Mouse (Mus musculus): ENCODE data around the gene Olfr716. TPM values are rescaled to one million over a fixed set of nuclear protein-coding genes. Genes with fewer than 3 reads are reported as not detected.
"Not testable (repeated sequence)": the region's sequence is repeated elsewhere in the genome, so short reads cannot be mapped to it uniquely, and the experiment has no call there.

The Olfr716 gene
- not detected for total RNA-seq (2021)
- long read RNA-seq, experiment 1, result 0 reads
- long read RNA-seq, experiment 2, result 0 reads

DNA sequence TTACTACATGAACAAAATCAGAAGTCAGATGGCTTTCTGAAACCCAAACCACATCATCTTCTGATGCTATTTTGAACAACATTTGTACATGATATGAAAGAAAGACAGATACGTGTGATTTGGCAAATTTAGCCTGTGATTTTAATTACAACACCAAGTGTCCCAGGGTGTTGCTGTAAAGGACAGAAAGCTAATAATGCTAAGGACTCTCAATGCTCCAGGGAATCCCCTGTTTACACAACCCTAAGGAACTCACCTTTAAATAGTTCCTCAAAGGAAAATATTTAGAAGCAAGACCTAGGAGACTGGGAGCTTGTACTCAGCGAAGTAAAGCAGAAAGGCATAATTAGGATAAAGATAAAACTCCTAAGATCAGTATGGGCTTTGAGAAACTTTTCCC lies at the start of gene Olfr716:
Gene Olfr716, plus strand, starts transcription at position 301 of the 400 bp plus-strand sequence.
- not testable (repeated sequence) for DNase-seq

DNA sequence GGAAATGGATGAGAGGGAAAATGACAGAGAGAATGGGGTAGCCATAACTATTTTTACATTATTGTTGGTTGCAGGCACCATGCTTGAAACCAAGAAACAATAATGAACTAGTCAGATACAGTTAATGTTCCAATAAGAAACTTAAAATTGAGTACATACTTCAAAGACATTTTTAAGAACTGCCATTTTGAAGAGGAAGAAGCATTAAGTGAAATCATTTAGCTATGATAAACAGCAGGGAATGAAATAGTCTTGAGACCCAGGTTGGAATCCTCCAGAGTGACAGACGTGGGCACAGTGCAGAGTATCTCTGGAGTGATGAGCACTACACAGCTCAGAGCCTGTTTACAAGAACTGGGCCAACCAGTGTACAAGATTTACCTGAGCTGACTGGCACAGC lies 45.2 kb upstream of the Olfr716 start, which contains the start of gene Olfr17:
Gene Olfr17, plus strand, starts transcription at position 301 of the 400 bp plus-strand sequence.
- no peak for DNase-seq

DNA sequence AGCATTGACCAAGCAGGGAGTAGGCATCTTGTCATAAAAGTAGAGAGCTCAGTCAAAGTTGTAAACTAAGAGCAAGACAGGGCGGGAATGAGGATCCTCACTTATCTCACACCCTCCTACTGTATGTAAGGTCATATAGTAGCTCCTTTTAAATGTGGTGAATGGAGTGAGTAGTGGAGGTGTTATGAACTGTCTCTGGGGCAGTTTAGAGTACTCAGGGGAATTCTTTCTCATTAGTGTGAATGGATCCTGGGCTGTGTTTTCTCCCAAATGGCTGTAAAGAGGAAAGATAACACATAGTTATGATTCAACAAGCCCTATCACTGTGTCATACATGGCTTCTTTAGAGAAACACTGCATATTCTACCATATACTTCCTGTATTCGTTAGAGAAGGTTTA lies 27.9 kb upstream of the Olfr716 start, which contains the start of gene Olfr715b:
Gene Olfr715b, minus strand, starts transcription at position 101 of the 400 bp plus-strand sequence.
- DNase-seq, result not testable (repeated sequence)

DNA sequence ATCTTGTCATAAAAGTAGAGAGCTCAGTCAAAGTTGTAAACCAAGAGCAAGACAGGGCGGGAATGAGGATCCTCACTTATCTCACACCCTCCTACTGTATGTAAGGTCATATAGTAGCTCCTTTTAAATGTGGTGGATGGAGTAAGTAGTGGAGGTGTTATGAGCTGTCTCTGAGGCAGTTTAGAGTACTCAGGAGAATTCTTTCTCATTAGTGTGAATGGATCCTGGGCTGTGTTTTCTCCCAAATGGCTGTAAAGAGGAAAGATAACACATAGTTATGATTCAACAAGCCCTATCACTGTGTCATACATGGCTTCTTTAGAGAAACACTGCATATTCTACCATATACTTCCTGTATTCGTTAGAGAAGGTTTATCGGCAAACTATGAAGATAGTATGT lies 7.1 kb upstream of the Olfr716 start, which contains the start of gene Olfr715:
Gene Olfr715, minus strand, starts transcription at position 101 of the 400 bp plus-strand sequence.
- not testable (repeated sequence) for DNase-seq

DNA sequence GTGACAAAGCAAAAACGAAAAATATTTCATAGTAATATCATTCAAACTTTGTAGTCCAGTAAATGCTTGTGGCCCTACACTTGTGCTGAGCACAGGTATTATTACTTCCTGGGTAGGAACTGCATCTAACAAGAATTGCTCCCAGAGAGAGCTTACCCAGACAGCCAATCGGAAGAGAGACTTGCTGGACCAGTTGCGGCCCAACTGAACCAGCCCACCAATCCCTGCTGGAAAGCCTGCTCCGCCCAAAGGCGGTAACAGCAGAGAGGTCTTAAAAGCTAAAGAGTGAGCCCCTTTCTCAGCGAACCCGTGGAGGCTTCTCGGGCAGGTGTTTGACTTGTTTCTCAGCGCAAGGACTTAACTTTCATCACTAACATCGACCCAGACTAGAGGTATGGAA lies 28.6 kb downstream of the Olfr716 start, which contains the start of gene Nlrp14:
Gene Nlrp14, plus strand, starts transcription at position 301 of the 400 bp plus-strand sequence.
- no peak for DNase-seq

DNA sequence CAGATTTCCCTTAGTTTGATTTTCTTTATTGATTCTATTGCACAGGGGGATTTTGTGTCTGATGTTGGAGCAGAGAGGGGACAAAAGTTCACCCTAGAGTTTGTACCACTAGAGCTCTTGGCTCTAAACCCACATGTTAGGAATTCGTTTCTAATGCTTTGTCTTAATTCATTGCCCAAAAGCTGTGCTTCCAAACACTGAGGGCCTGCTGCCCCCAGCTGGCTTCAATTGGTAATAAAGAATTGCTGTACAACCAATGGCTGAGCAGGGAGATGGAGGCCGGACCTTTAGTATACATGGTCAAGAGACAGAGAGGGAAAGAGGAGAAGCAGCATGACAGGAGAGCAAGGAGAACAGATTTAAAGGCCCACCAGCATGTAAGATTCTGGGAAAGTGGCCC lies 42.3 kb downstream of the Olfr716 start:
- DNase-seq, result no peak

Other genes starting within 250 kb of the Olfr716 start
- gene Olfr707, start 237.1 kb upstream of the Olfr716 start, total RNA-seq (2021), result not detected
- not detected for gene Olfr1532-ps1, start 230.3 kb upstream of the Olfr716 start, total RNA-seq (2021)
- gene Olfr709-ps1, start 206.1 kb upstream of the Olfr716 start, total RNA-seq (2021), result not detected
- gene Olfr710, start 190.0 kb upstream of the Olfr716 start, total RNA-seq (2021), result not detected
- not detected for gene Olfr6, start 174.4 kb upstream of the Olfr716 start, total RNA-seq (2021)
- gene Olfr711, start 162.9 kb upstream of the Olfr716 start, total RNA-seq (2021), result not detected
- gene Olfr2, start 132.3 kb upstream of the Olfr716 start, total RNA-seq (2021), result not detected
- gene Olfr713, start 107.2 kb upstream of the Olfr716 start, total RNA-seq (2021), result not detected
- gene Olfr714, start 67.3 kb upstream of the Olfr716 start, total RNA-seq (2021), result not detected
- gene Olfr17, start 45.1 kb upstream of the Olfr716 start, total RNA-seq (2021), result not detected
- not detected for gene Olfr715b, start 28.0 kb upstream of the Olfr716 start, total RNA-seq (2021)
- gene Olfr715, start 7.2 kb upstream of the Olfr716 start, total RNA-seq (2021), result not detected
- not detected for gene Nlrp14, start 28.7 kb downstream of the Olfr716 start, total RNA-seq (2021)
- not detected for gene Rbmxl2, start 71.1 kb downstream of the Olfr716 start, total RNA-seq (2021)
- under 1 TPM; 0.32 to 0.41 TPM for gene Syt9, start 232.4 kb downstream of the Olfr716 start, total RNA-seq (2021)